Mouse (Mus musculus) heart, embryonic 12.5 days (tissue): ENCODE results near the gene Inip. TPM values are rescaled to one million over a fixed set of nuclear protein-coding genes. Genes with fewer than 3 reads are reported as not detected.

Experiments used
- polyA plus RNA-seq: library from polyadenylated mRNA; unstranded; fragments of >200 nt; fragmentation: Nextera tagmentation; extraction: Ambion mirVana; gene quantifications from 2 replicates; pipeline ENCODE4 v1.2.1, GENCODE M21; 2016

The Inip gene
- polyA plus RNA-seq, 1 experiment from 2014 or later = 43.9 TPM

Other genes starting within 250 kb of the Inip start
- 37.7 and 40.1 TPM in 2 replicates for gene Hsdl2, start 220.0 kb downstream of the Inip start, polyA plus RNA-seq
- 30.1 and 30.2 TPM in 2 replicates for gene E130308A19Rik, start 175.4 kb downstream of the Inip start, polyA plus RNA-seq
- gene Snx30, start 4.3 kb upstream of the Inip start, polyA plus RNA-seq = 7.5 and 8.6 TPM in 2 replicates
- 0.09 TPM in 1 of 2 replicates, not detected in the other for gene Slc46a2, start 113.5 kb upstream of the Inip start, polyA plus RNA-seq
- not detected in 2 replicates for gene Mup4, start 159.1 kb upstream of the Inip start, polyA plus RNA-seq
- gene Mup6, start 162.7 kb upstream of the Inip start, polyA plus RNA-seq = not detected in 2 replicates